26 mouse cellular contexts compared by ENCODE assay signal in genomic region chr2:62585769-62586168, GRCm38 (mm10). TPM values are rescaled to one million over a fixed set of nuclear protein-coding genes. Genes with fewer than 3 reads are reported as not detected.
DNase-seq lines count a peak whose midpoint lies in the region; ATAC-seq and TF ChIP-seq lines count a peak whose summit lies in the region.
"Had no signal": no experiment of that assay in that cellular context is flagged by ENCODE, and none has a peak within 500 bp of the region (broad histone marks: within the 10 kb centered on the region; RNA-seq: fewer than 3 reads in every experiment).

No protein-coding gene starts in this region.

- no peak for ATAC-seq in liver, postnatal 0 days
- ATAC-seq in granulocyte monocyte progenitor cell, adult 5-6 weeks (replicated peaks; ENCODE audit: poor library complexity, severe bottlenecking) = peak; percentile 59
- ATAC-seq in megakaryocyte-erythroid progenitor cell, adult 5-6 weeks (replicated peaks; ENCODE audit: low FRiP score, low TSS enrichment, poor library complexity, severe bottlenecking) = peak; percentile 42
- no peak for ATAC-seq in forebrain, embryonic 11.5 days (replicated peaks; ENCODE audit: low FRiP score)
- ATAC-seq: activated CD4-positive, CD25-positive, alpha-beta regulatory T cell, adult 4 months; forebrain, embryonic 15.5 days had no signal

- no peaks in the 10 kb centered on the region for H3K36me3 ChIP-seq in liver, adult 2 months (ENCODE audit: control insufficient read depth, insufficient read depth, low read length)
- no peaks in the 10 kb centered on the region for H3K36me3 ChIP-seq in liver, postnatal 0 days (replicated peaks; ENCODE audit: insufficient read depth, low read length)
- H3K36me3 ChIP-seq in forebrain, embryonic 11.5 days (ENCODE audit: control insufficient read depth, insufficient read depth, low read length) = no peaks in the 10 kb centered on the region
- H3K36me3 ChIP-seq: embryonic facial prominence, embryonic 12.5 days; embryonic facial prominence, embryonic 15.5 days; forebrain, embryonic 12.5 days; forebrain, embryonic 15.5 days; heart, embryonic 10.5 days; heart, embryonic 13.5 days; hindbrain, embryonic 12.5 days; hindbrain, embryonic 15.5 days had no signal

- TF ChIP-seq EP300 in liver, postnatal 0 days (IDR thresholded peaks at IDR 0.05; ENCODE audit: low read depth) = no peak

- TF ChIP-seq CTCF in liver, adult 2 months (IDR thresholded peaks at IDR 0.05; ENCODE audit: low read depth, low read length) = no peak
- TF ChIP-seq CTCF in liver, postnatal 0 days (IDR thresholded peaks at IDR 0.05; ENCODE audit: low read depth) = no peak

- H3K27me3 ChIP-seq in liver, adult 2 months (ENCODE audit: control insufficient read depth, insufficient read depth, low read length) = no peaks in the 10 kb centered on the region
- H3K27me3 ChIP-seq in liver, postnatal 0 days (ENCODE audit: insufficient read depth, low read length) = no peaks in the 10 kb centered on the region
- no peaks in the 10 kb centered on the region for H3K27me3 ChIP-seq in forebrain, embryonic 11.5 days (ENCODE audit: control insufficient read depth, insufficient read depth, low read length)
- H3K27me3 ChIP-seq: CH12.LX; embryonic facial prominence, embryonic 12.5 days; embryonic facial prominence, embryonic 15.5 days; forebrain, embryonic 12.5 days; forebrain, embryonic 15.5 days; heart, embryonic 13.5 days; hindbrain, embryonic 12.5 days; hindbrain, embryonic 15.5 days had no signal

- no peak overlapping the region for H3K27ac ChIP-seq in liver, adult 2 months (replicated peaks; ENCODE audit: insufficient read depth, low read depth, low read length)
- H3K27ac ChIP-seq in liver, postnatal 0 days (ENCODE audit: low read depth) = no peak overlapping the region
- H3K27ac ChIP-seq in forebrain, embryonic 11.5 days (ENCODE audit: low read depth, low read length) = no peak overlapping the region
- H3K27ac ChIP-seq: embryonic facial prominence, embryonic 12.5 days; embryonic facial prominence, embryonic 15.5 days; forebrain, embryonic 12.5 days; forebrain, embryonic 15.5 days; heart, adult 2 months; heart, embryonic 10.5 days; heart, embryonic 13.5 days; hindbrain, embryonic 12.5 days; hindbrain, embryonic 15.5 days had no signal

- H3K4me3 ChIP-seq in liver, adult 2 months (ENCODE audit: insufficient read depth, low read depth, low read length) = no peak overlapping the region
- no peak overlapping the region for H3K4me3 ChIP-seq in liver, postnatal 0 days (ENCODE audit: low read depth, low read length)
- H3K4me3 ChIP-seq in forebrain, embryonic 11.5 days (ENCODE audit: low read depth, low read length) = no peak overlapping the region
- H3K4me3 ChIP-seq: embryonic facial prominence, embryonic 12.5 days; embryonic facial prominence, embryonic 15.5 days; forebrain, embryonic 12.5 days; forebrain, embryonic 15.5 days; heart, adult 2 months; heart, embryonic 10.5 days; heart, embryonic 13.5 days; hindbrain, embryonic 12.5 days; hindbrain, embryonic 15.5 days had no signal

- WGBS in liver, adult 2 months = 44% methylated on average over 5 of the region's 5 CpGs
- 40% methylated on average over 5 of the region's 5 CpGs for WGBS in liver, postnatal 0 days (ENCODE audit: insufficient replicate concordance)
- 90% methylated on average over 5 of the region's 5 CpGs for WGBS in forebrain, embryonic 11.5 days

- no peaks in the 10 kb centered on the region for H3K79me2 ChIP-seq in liver, adult 2 months (ENCODE audit: control insufficient read depth, insufficient read depth, low read length)

- H3K9ac ChIP-seq in liver, adult 2 months (ENCODE audit: low read depth, low read length) = no peak overlapping the region
- no peak overlapping the region for H3K9ac ChIP-seq in liver, postnatal 0 days (replicated peaks)
- H3K9ac ChIP-seq in forebrain, embryonic 11.5 days (ENCODE audit: low read length) = no peak overlapping the region
- H3K9ac ChIP-seq: embryonic facial prominence, embryonic 12.5 days; embryonic facial prominence, embryonic 15.5 days; forebrain, embryonic 12.5 days; forebrain, embryonic 15.5 days; heart, embryonic 13.5 days; hindbrain, embryonic 12.5 days; hindbrain, embryonic 15.5 days had no signal

- no peak for TF ChIP-seq POLR2A in liver, adult 2 months (IDR thresholded peaks at IDR 0.05; ENCODE audit: extremely low read depth, insufficient read depth, low read length)

- DNase-seq in liver, adult 2 months (ENCODE audit: extremely low read depth, low read depth, low spot score) = peak; percentile 57
- DNase-seq in liver, postnatal 0 days = no peak
- no peak for DNase-seq in forebrain, embryonic 11.5 days (ENCODE audit: low spot score)
- no peak for DNase-seq in spleen, postnatal 10 days (ENCODE audit: low spot score in 2 of 2)
- DNase-seq: adrenal gland, adult 8-10 months; adrenal gland, postnatal 25 days; B cell, adult 2 months; cerebellum, adult 18-20 months; cerebellum, adult 9-10 months; cerebellum, postnatal 14 days; gastrocnemius, postnatal 25 days; heart, adult 2 months; heart, postnatal 14 days; heart, postnatal 4 days had no signal

- no peaks in the 10 kb centered on the region for H3K4me1 ChIP-seq in liver, adult 2 months (ENCODE audit: control insufficient read depth, insufficient read depth, low read length)
- H3K4me1 ChIP-seq in liver, postnatal 0 days (ENCODE audit: insufficient read depth) = peaks cover 14% of the 10 kb centered on the region; the same call in 1 of the 2 replicates
- no peaks in the 10 kb centered on the region for H3K4me1 ChIP-seq in forebrain, embryonic 11.5 days (replicated peaks; ENCODE audit: control insufficient read depth, insufficient read depth, low read length)
- H3K4me1 ChIP-seq: embryonic facial prominence, embryonic 12.5 days; embryonic facial prominence, embryonic 15.5 days; forebrain, embryonic 12.5 days; forebrain, embryonic 15.5 days; heart, embryonic 10.5 days; heart, embryonic 13.5 days; hindbrain, embryonic 12.5 days; hindbrain, embryonic 15.5 days had no signal

- no peak overlapping the region for H3K4me2 ChIP-seq in liver, postnatal 0 days (ENCODE audit: low read depth, low read length)
- H3K4me2 ChIP-seq in forebrain, embryonic 11.5 days (ENCODE audit: low read depth, low read length, severe bottlenecking) = no peak overlapping the region
- H3K4me2 ChIP-seq: embryonic facial prominence, embryonic 12.5 days; embryonic facial prominence, embryonic 15.5 days; forebrain, embryonic 12.5 days; forebrain, embryonic 15.5 days; heart, embryonic 13.5 days; hindbrain, embryonic 12.5 days; hindbrain, embryonic 15.5 days had no signal

- no peaks in the 10 kb centered on the region for H3K9me3 ChIP-seq in liver, postnatal 0 days (ENCODE audit: low read length)
- H3K9me3 ChIP-seq in forebrain, embryonic 11.5 days (ENCODE audit: control insufficient read depth, low read length) = no peaks in the 10 kb centered on the region
- H3K9me3 ChIP-seq: embryonic facial prominence, embryonic 12.5 days; embryonic facial prominence, embryonic 15.5 days; forebrain, embryonic 12.5 days; forebrain, embryonic 15.5 days; heart, embryonic 10.5 days; heart, embryonic 13.5 days; hindbrain, embryonic 12.5 days; hindbrain, embryonic 15.5 days had no signal

RNA-seq across cellular contexts. Expression of gene Fap, which starts 11.9 kb away (rescaled TPM):
- total RNA-seq in liver, adult 2 months (2014; rRNA removed) = 0.40 and 0.74 TPM in 2 replicates
- polyA plus RNA-seq in liver, adult 2 months (2012; rRNA removed) = 0.09 and 0.20 TPM in 2 replicates
- 0.15 and 0.20 TPM in 2 replicates for polyA plus RNA-seq in liver, postnatal 0 days (2015; fragmentation: Nextera tagmentation; extraction: Ambion mirVana)
- total RNA-seq in granulocyte monocyte progenitor cell, adult 5-6 weeks (2014; fragmentation: Nextera tagmentation) = 13.2 TPM in 1 of 2 replicates, not detected in the other
- not detected in 2 replicates for total RNA-seq in granulocyte monocyte progenitor cell, adult 5-6 weeks (2017)
- 0.37 TPM in 1 of 2 replicates, not detected in the other for total RNA-seq in megakaryocyte-erythroid progenitor cell, adult 5-6 weeks (2014; fragmentation: Nextera tagmentation)
- total RNA-seq in megakaryocyte-erythroid progenitor cell, adult 5-6 weeks (2017) = 1.0 and 1.6 TPM in 2 replicates
- polyA plus RNA-seq in forebrain, embryonic 11.5 days (2014; fragmentation: Nextera tagmentation; extraction: Ambion mirVana) = 3.5 and 3.9 TPM in 2 replicates

Comparison
In these comparisons a context has a peak if more than half of its experiments do, and no peak if none do; other contexts are left out.
1. ATAC-seq: peak in granulocyte monocyte progenitor cell, adult 5-6 weeks (single experiment) and megakaryocyte-erythroid progenitor cell, adult 5-6 weeks (single experiment); none in liver, postnatal 0 days (single experiment) and forebrain, embryonic 11.5 days (single experiment).